Mouse (Mus musculus) liver, embryonic 16.5 days (tissue): ENCODE measurements around the gene Fis1. TPM values are rescaled to one million over a fixed set of nuclear protein-coding genes. Genes with fewer than 3 reads are reported as not detected.

Experiments used
- ATAC-seq: fragments of 200-750 bp; cut with Nextera tagmentation; 2 replicates; pipeline ENCODE4 v1.8.0; 2017; ENCODE audit warnings: low read depth, mild to moderate bottlenecking, moderate number of reproducible peaks, moderate library complexity
- H3K27ac ChIP-seq: fragments of 300-500 bp; sonication (generic); 2 replicates; pipeline ENCODE4 v1.5.1; 2014; ENCODE audit warnings: mild to moderate bottlenecking, low read length
- H3K27me3 ChIP-seq: fragments of 300-500 bp; sonication (generic); 2 replicates; pipeline ENCODE4 v1.6.1; 2014; ENCODE audit warnings: low read depth, low read length, mixed read lengths; ENCODE audit not compliant: control insufficient read depth, insufficient read depth
- H3K36me3 ChIP-seq: fragments of 300-500 bp; sonication (generic); 2 replicates; pipeline ENCODE4 v1.6.1; 2014; ENCODE audit warnings: mild to moderate bottlenecking; ENCODE audit not compliant: control insufficient read depth, insufficient read depth
- H3K4me1 ChIP-seq: fragments of 300-500 bp; sonication (generic); 2 replicates; pipeline ENCODE4 v1.6.1; 2014; ENCODE audit warnings: low read depth, low read length, mixed read lengths; ENCODE audit not compliant: control insufficient read depth
- H3K4me2 ChIP-seq: fragments of 300-500 bp; sonication (generic); 2 replicates; pipeline ENCODE4 v1.6.1; 2014; ENCODE audit warnings: low read depth, low read length, mixed read lengths
- H3K4me3 ChIP-seq: fragments of 300-500 bp; sonication (generic); 2 replicates; pipeline ENCODE4 v1.5.1; 2014; ENCODE audit warnings: low read depth, mild to moderate bottlenecking, low read length
- H3K9ac ChIP-seq: fragments of 300-500 bp; sonication (generic); 2 replicates; pipeline ENCODE4 v1.6.1; 2014; ENCODE audit warnings: low read depth, low read length
- H3K9me3 ChIP-seq: fragments of 300-500 bp; sonication (generic); replicated peaks from 2 replicates; pipeline ENCODE4 v1.6.1; 2016; ENCODE audit warnings: low read length; ENCODE audit not compliant: control insufficient read depth
- WGBS: fragments of 180-500 bp; shearing (Covaris S2); extraction: QIAGEN DNeasy Blood & Tissue Kit; methylation state at CpG from one replicate; pipeline ENCODE4 v1.1.7; 2014; ENCODE audit not compliant: insufficient replicate concordance; 5-methylcytosine and 5-hydroxymethylcytosine counted together
- polyA plus RNA-seq: library from polyadenylated mRNA; unstranded; fragments of >200 nt; fragmentation: Nextera tagmentation; extraction: Ambion mirVana; gene quantifications from 2 replicates; pipeline ENCODE4 v1.2.1, GENCODE M21; 2015

The Fis1 gene
- polyA plus RNA-seq, 1 experiment from 2014 or later = 172 TPM

- H3K36me3 ChIP-seq = peaks cover 6% of the 10 kb centered on the region
- peak overlapping the region; percentile 92 for H3K27ac ChIP-seq
- H3K27me3 ChIP-seq = no peaks in the 10 kb centered on the region
- H3K9ac ChIP-seq = peak overlapping the region; percentile 88
- ATAC-seq = peak; percentile 81
- 0% methylated on average over 20 of the region's 20 CpGs for WGBS
- H3K9me3 ChIP-seq = no peaks in the 10 kb centered on the region
- H3K4me1 ChIP-seq = peaks cover 46% of the 10 kb centered on the region
- peak overlapping the region; percentile 84 for H3K4me2 ChIP-seq
- peak overlapping the region; percentile 82 for H3K4me3 ChIP-seq
Observed at GRCm38 (mm10) chr5:136961983-136962461, 8.9 kb downstream of the Fis1 start.

- Histone ChIP-seq H3K27me3 (no peaks in the 10 kb centered on the region), H3K36me3 (peaks cover 6% of the 10 kb centered on the region), H3K4me2 (peak overlapping the region; percentile 84), H3K4me1 (peaks cover 48% of the 10 kb centered on the region), H3K27ac (peak overlapping the region; percentile 92), H3K9me3 (no peaks in the 10 kb centered on the region), H3K9ac (peak overlapping the region; percentile 88), H3K4me3 (peak overlapping the region; percentile 82)
- WGBS = under 1% methylated on average over 10 of the region's 10 CpGs
- peak; percentile 55 for ATAC-seq
Observed at GRCm38 (mm10) chr5:136962501-136962900, 9.4 kb downstream of the Fis1 start.

- peak overlapping the region; percentile 82 for H3K4me3 ChIP-seq
- H3K27me3 ChIP-seq = no peaks in the 10 kb centered on the region
- no peaks in the 10 kb centered on the region for H3K9me3 ChIP-seq
- H3K36me3 ChIP-seq = peaks cover 6% of the 10 kb centered on the region
- peak overlapping the region; percentile 92 for H3K27ac ChIP-seq
- H3K4me2 ChIP-seq = peak overlapping the region; percentile 84
- H3K9ac ChIP-seq = peak overlapping the region; percentile 88
- 68% methylated on average over 8 of the region's 8 CpGs for WGBS
- peaks cover 48% of the 10 kb centered on the region for H3K4me1 ChIP-seq
- no peak for ATAC-seq
Observed at GRCm38 (mm10) chr5:136962966-136963540, 10.0 kb downstream of the Fis1 start.

GRCm38 (mm10) chr5:136965210-136965609 lies 12.1 kb downstream of the Fis1 start:
- peaks cover 48% of the 10 kb centered on the region for H3K4me1 ChIP-seq
- 29% methylated on average over 9 of the region's 9 CpGs for WGBS
- H3K9ac ChIP-seq = peak overlapping the region; percentile 42
- H3K36me3 ChIP-seq = peaks cover 6% of the 10 kb centered on the region
- H3K4me3 ChIP-seq = peak overlapping the region; percentile 7; the same call in 1 of the 2 replicates
- no peaks in the 10 kb centered on the region for H3K27me3 ChIP-seq
- H3K27ac ChIP-seq = peak overlapping the region; percentile 83
- peak; percentile 85 for ATAC-seq
- peak overlapping the region; percentile 41 for H3K4me2 ChIP-seq
- H3K9me3 ChIP-seq = no peaks in the 10 kb centered on the region

- Histone ChIP-seq H3K4me2 (peak overlapping the region; percentile 41), H3K36me3 (peaks cover 6% of the 10 kb centered on the region), H3K27me3 (no peaks in the 10 kb centered on the region), H3K4me1 (peaks cover 48% of the 10 kb centered on the region), H3K9ac (peak overlapping the region; percentile 42; the same call in 1 of the 2 replicates), H3K4me3 (no peak overlapping the region), H3K9me3 (no peaks in the 10 kb centered on the region), H3K27ac (peak overlapping the region; percentile 83)
- peak; percentile 8 for ATAC-seq
- 67% methylated on average over 7 of the region's 8 CpGs for WGBS
Observed at GRCm38 (mm10) chr5:136965686-136966085, 12.6 kb downstream of the Fis1 start.

DNA sequence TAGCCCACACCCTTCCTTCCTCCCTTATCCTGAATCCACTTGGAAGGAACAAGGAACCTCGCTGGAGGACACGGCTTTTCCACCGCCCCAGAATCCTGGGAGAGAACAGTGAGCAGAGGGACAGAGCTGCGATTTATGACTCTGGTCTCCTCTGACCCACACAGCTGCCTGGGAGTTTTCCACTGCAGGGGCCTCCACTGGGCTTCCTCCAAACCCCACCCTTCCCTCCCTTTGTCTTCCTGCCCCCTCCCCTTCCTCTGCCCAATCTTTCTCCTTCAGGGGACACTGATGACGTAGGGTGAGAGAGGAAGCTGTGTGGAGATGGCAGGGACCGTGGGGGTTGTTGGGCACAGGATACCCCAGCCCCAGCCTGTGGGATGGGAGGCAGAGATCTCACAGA lies 13.3 kb downstream of the Fis1 start, which contains the start of gene Cldn15:
Gene Cldn15, plus strand, starts transcription at position 286 of the 400 bp plus-strand sequence.
- no peaks in the 10 kb centered on the region for H3K27me3 ChIP-seq
- peaks cover 48% of the 10 kb centered on the region for H3K4me1 ChIP-seq
- no peak for ATAC-seq
- WGBS = 75% methylated on average over 6 of the region's 6 CpGs
- peak within 1 kb of the TSS; percentile 41 for H3K4me2 ChIP-seq
- H3K9ac ChIP-seq = peak within 1 kb of the TSS; percentile 42
- H3K4me3 ChIP-seq = 0 out of 2 replicates have a peak within 1 kb of the TSS, but pooled peaks have one; percentile 7
- no peaks in the 10 kb centered on the region for H3K9me3 ChIP-seq
- H3K27ac ChIP-seq = peak within 1 kb of the TSS; percentile 83
- peaks cover 6% of the 10 kb centered on the region for H3K36me3 ChIP-seq

DNA sequence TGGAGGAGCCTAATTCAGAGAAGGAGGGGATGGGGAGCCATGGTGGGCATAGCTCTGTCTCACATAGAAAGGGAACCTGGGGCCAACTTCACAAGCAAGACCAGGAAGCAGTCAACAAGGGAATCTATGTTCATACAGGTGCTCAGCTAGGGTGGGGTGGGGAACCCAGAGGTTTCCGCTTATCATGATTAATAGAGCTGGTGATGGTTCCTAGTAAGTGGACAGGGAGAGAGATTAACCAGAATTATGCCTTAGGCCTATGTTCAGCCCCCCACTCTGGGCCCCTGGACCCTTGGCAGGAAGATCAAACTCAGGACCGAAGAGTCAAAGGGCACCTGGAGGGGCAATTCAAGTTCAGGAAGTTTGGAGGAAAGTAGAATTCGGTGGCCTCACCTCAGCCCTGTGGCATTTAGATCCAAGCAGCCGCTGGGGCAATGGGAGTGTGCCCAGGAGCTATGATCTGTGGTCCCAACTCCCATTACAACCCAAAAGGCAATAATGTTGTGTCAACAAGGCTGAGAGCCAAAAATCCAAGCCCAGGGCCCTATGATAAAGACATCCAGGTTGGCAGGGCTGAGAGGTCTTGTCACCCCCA lies 13.9 kb downstream of the Fis1 start:
- Histone ChIP-seq H3K27me3 (no peaks in the 10 kb centered on the region), H3K4me1 (peaks cover 46% of the 10 kb centered on the region), H3K36me3 (peaks cover 6% of the 10 kb centered on the region), H3K27ac (peak overlapping the region; percentile 54), H3K4me2 (no peak overlapping the region), H3K4me3 (no peak overlapping the region), H3K9ac (peak overlapping the region; percentile 32; the same call in 1 of the 2 replicates), H3K9me3 (no peaks in the 10 kb centered on the region)
- ATAC-seq = no peak
- WGBS = 83% methylated on average over 4 of the region's 4 CpGs

GRCm38 (mm10) chr5:136967592-136967991 lies 14.5 kb downstream of the Fis1 start:
- no peak overlapping the region for H3K9ac ChIP-seq

GRCm38 (mm10) chr5:136970703-136971102 lies 17.6 kb downstream of the Fis1 start:
- H3K9me3 ChIP-seq = no peaks in the 10 kb centered on the region
- 50% methylated on average over 1 of the region's 1 CpGs for WGBS

More at GRCm38 (mm10) chr5:136967592-136967991, 14.5 kb downstream of the Fis1 start:
- Histone ChIP-seq H3K36me3 (peaks cover 6% of the 10 kb centered on the region), H3K4me2 (no peak overlapping the region), H3K9me3 (no peaks in the 10 kb centered on the region), H3K27ac (0 out of 2 replicates have a peak overlapping the region, but pooled peaks have one; percentile 7), H3K27me3 (no peaks in the 10 kb centered on the region), H3K4me3 (no peak overlapping the region), H3K4me1 (peaks cover 46% of the 10 kb centered on the region)
- WGBS = 78% methylated on average over 10 of the region's 10 CpGs
- ATAC-seq = no peak

More at GRCm38 (mm10) chr5:136970703-136971102, 17.6 kb downstream of the Fis1 start:
- Histone ChIP-seq H3K27me3 (no peaks in the 10 kb centered on the region; the same call in 1 of the 2 replicates), H3K27ac (no peak overlapping the region), H3K4me3 (no peak overlapping the region), H3K4me1 (peaks cover 15% of the 10 kb centered on the region), H3K36me3 (no peaks in the 10 kb centered on the region), H3K4me2 (no peak overlapping the region), H3K9ac (no peak overlapping the region)
- ATAC-seq = peak; percentile 61; the same call in 1 of the 2 replicates
